8 mouse cellular contexts compared by ENCODE assay signal in genomic region chr11:76406702-76407583, GRCm38 (mm10). TPM values are rescaled to one million over a fixed set of nuclear protein-coding genes. Genes with fewer than 3 reads are reported as not detected.
DNase-seq lines count a peak whose midpoint lies in the region; ATAC-seq lines count a peak whose summit lies in the region.

Timm22 (plus strand) TSS chr11:76406952.

- ATAC-seq in megakaryocyte progenitor cell, adult 5-6 weeks (replicated peaks; ENCODE audit: poor library complexity) = peak; percentile 97

- DNase-seq in adipocyte (ENCODE audit: low spot score) = peak; percentile 98
- DNase-seq in embryo, embryonic 10 days (ENCODE audit: low spot score) = peak; percentile 100
- peak; percentile 95 for DNase-seq in gastrocnemius, postnatal 10 days
- peak; percentile 99 for DNase-seq in induced T-regulatory cell, adult 2 months (ENCODE audit: low read depth)
- peak; percentile 94 to 99 for DNase-seq in left cerebral cortex, adult 9 months (ENCODE audit: low spot score in 2 of 2)
- peak; percentile 97 for DNase-seq in right cerebral cortex, postnatal 14 days
- DNase-seq in urinary bladder, postnatal 36 days (ENCODE audit: low spot score in 2 of 2) = peak; percentile 94 to 97

RNA-seq across cellular contexts. Expression of gene Timm22, which starts in this region (rescaled TPM):
- total RNA-seq in gastrocnemius, postnatal 10 days (2021) = 10 to 100 TPM; 40.1 to 55.2 TPM
- total RNA-seq in megakaryocyte progenitor cell, adult 5-6 weeks (2015) = 20.4 and 25.9 TPM in 2 replicates
- total RNA-seq in megakaryocyte progenitor cell, adult 5-6 weeks (2017) = 11.0 and 14.2 TPM in 2 replicates

Comparison
In these comparisons a context has a peak if more than half of its experiments do, and no peak if none do; other contexts are left out.
1. Peak in every context shown above with its lines: DNase-seq and ATAC-seq.